Mouse (Mus musculus) cerebellum, adult 11-12 months (tissue): Measurements from ENCODE around the gene Btbd35f12.
"Not testable (repeated sequence)": the region's sequence is repeated elsewhere in the genome, so short reads cannot be mapped to it uniquely, and the experiment has no call there.

ENCODE experiments used
- DNase-seq: peaks from one replicate; pipeline ENCODE4 v3.0.0; 2022

The Btbd35f12 gene

GRCm38 (mm10) chrX:33313079-33313478 lies at the start of gene Btbd35f12:
Btbd35f12 (plus strand) TSS chrX:33313379.
- DNase-seq = not testable (repeated sequence)

DNA sequence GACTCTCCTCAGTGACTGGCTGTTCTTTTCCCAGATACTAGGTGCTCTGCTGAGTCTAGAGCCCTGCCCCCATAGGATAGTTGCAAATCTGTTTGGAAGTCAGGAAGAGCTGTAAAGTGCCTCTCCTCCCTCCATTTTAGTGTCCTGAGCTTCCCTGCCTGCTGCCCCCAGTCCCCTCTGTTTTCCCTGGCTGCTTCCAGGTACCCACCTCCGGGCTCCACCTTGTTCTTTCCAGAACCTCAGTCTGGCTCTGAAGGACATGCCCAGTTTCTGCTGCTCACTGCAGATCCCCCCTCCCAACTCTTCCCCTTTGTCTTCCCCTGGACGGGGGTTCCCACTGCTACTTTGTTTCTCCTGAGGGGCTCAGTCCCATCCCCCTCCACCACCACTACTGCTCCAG lies 40.1 kb downstream of the Btbd35f12 start:
- DNase-seq = not testable (repeated sequence)
